Mouse (Mus musculus) liver, embryonic 14.5 days (tissue): ENCODE data around the gene Grcc10. TPM values are rescaled to one million over a fixed set of nuclear protein-coding genes. Genes with fewer than 3 reads are reported as not detected.

ENCODE experiments used
- ATAC-seq: fragments of 200-750 bp; cut with Nextera tagmentation; 2 replicates; pipeline ENCODE4 v1.8.0; 2017; ENCODE audit warnings: moderate number of reproducible peaks, mild to moderate bottlenecking, moderate library complexity; ENCODE audit not compliant: insufficient read depth
- DNase-seq, 3 experiments: peaks; one replicate each; pipeline ENCODE4 v3.0.0-alpha.2; 2012 to 2013; ENCODE audit warnings: low read depth in 3 of 3, low spot score in 3 of 3
- H3K27ac ChIP-seq: fragments of 300-500 bp; sonication (generic); 2 replicates; pipeline ENCODE4 v1.5.1; 2014; ENCODE audit warnings: moderate library complexity, mild to moderate bottlenecking, control low read depth, inconsistent platforms
- H3K27me3 ChIP-seq: fragments of 300-500 bp; sonication (generic); 2 replicates; pipeline ENCODE4 v1.6.1; 2014; ENCODE audit warnings: mild to moderate bottlenecking, low read length, moderate library complexity; ENCODE audit not compliant: control insufficient read depth, insufficient read depth
- H3K36me3 ChIP-seq: fragments of 300-500 bp; sonication (generic); replicated peaks from 2 replicates; pipeline ENCODE4 v1.6.1; 2014; ENCODE audit warnings: low read depth; ENCODE audit not compliant: control insufficient read depth, insufficient read depth
- H3K4me1 ChIP-seq, 2 experiments: fragments of 200-500 bp in 1 of 2; fragments of 300-500 bp in 1 of 2; sonication (generic) in 1 of 2; replicated peaks; 2 replicates each; pipeline ENCODE4 v1.6.1; 2012 to 2014; ENCODE audit warnings: antibody characterized with exemption in 1 of 2, inconsistent platforms in 1 of 2, low read length in 1 of 2; ENCODE audit not compliant: control insufficient read depth in 2 of 2, insufficient read depth in 2 of 2
- H3K4me2 ChIP-seq: fragments of 300-500 bp; sonication (generic); 2 replicates; pipeline ENCODE4 v1.6.1; 2014; ENCODE audit warnings: low read depth, mild to moderate bottlenecking, control low read depth, moderate library complexity
- H3K4me3 ChIP-seq, 2 experiments: fragments of 200-500 bp in 1 of 2; fragments of 300-500 bp in 1 of 2; sonication (generic) in 1 of 2; 2 replicates each; pipeline ENCODE4 v1.5.1; 2012 to 2014; ENCODE audit warnings: low read depth in 2 of 2, low read length in 2 of 2, mild to moderate bottlenecking in 2 of 2, control low read depth in 1 of 2, inconsistent platforms in 1 of 2, moderate library complexity in 1 of 2; ENCODE audit not compliant: insufficient read depth in 1 of 2
- H3K9ac ChIP-seq: fragments of 300-500 bp; sonication (generic); replicated peaks from 2 replicates; pipeline ENCODE4 v1.6.1; 2014; ENCODE audit warnings: mild to moderate bottlenecking, control low read depth, moderate library complexity
- H3K9me3 ChIP-seq: fragments of 300-500 bp; sonication (generic); 2 replicates; pipeline ENCODE4 v1.6.1; 2016; ENCODE audit warnings: low read length, mixed read lengths; ENCODE audit not compliant: control insufficient read depth
- CTCF ChIP-seq: IDR thresholded peaks from 2 replicates; pipeline ENCODE4 v1.5.1; 2016; ENCODE audit warnings: antibody characterized with exemption, low read depth, control low read depth
- EP300 ChIP-seq: IDR thresholded peaks from 2 replicates; pipeline ENCODE4 v1.6.1; 2016; ENCODE audit warnings: antibody characterized with exemption, low read depth
- WGBS: fragments of 180-500 bp; shearing (Covaris S2); extraction: QIAGEN DNeasy Blood & Tissue Kit; methylation state at CpG from one replicate; pipeline ENCODE4 v1.1.7; 2014; ENCODE audit not compliant: insufficient replicate concordance; 5-methylcytosine and 5-hydroxymethylcytosine counted together
- polyA plus RNA-seq, 2 experiments: library from polyadenylated mRNA; depleted of rRNA in 1 of 2; stranded (reverse) in 1 of 2; unstranded in 1 of 2; fragments of >200 nt; fragmentation: Nextera tagmentation in 1 of 2; extraction: Ambion mirVana in 1 of 2; gene quantifications; 2 replicates each; pipeline versions ENCODE4 v1.2.1 to v1.2.3; 2012 to 2014

Gene Grcc10
- polyA plus RNA-seq, 2 experiments = 50.2 to 74.0 TPM

DNA sequence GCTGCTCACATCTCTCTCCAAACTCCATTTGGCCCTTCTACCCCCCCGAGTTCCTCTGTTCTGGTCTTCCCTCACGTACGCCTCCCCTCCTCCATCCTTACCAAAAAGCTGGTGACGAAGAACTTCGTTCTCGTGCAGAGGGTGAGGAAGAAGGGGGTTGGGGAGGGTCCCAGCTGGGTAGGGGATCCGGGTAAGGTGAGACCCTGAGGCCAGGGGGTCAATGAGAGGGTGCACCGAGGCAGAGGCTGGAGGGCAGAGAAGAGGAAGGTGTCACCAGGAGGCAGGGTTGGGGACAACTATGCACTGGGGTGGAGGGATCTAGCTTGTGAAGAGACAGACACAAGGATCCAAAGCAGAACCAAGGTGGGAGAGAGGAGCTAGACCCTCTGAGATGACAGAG lies 2.5 kb upstream of the Grcc10 start:
- Histone ChIP-seq H3K27ac (no peak overlapping the region), H3K27me3 (no peaks in the 10 kb centered on the region), H3K4me3 (no peak overlapping the region), H3K9me3 (no peaks in the 10 kb centered on the region), H3K4me2 (no peak overlapping the region), H3K4me1 (peaks cover 14 to 24% of the 10 kb centered on the region in 2 experiments), H3K9ac (no peak overlapping the region), H3K36me3 (no peaks in the 10 kb centered on the region)
- 72% methylated on average over 8 of the region's 8 CpGs for WGBS
- ATAC-seq = no peak
- no peak for TF ChIP-seq EP300
- no peak for DNase-seq

DNA sequence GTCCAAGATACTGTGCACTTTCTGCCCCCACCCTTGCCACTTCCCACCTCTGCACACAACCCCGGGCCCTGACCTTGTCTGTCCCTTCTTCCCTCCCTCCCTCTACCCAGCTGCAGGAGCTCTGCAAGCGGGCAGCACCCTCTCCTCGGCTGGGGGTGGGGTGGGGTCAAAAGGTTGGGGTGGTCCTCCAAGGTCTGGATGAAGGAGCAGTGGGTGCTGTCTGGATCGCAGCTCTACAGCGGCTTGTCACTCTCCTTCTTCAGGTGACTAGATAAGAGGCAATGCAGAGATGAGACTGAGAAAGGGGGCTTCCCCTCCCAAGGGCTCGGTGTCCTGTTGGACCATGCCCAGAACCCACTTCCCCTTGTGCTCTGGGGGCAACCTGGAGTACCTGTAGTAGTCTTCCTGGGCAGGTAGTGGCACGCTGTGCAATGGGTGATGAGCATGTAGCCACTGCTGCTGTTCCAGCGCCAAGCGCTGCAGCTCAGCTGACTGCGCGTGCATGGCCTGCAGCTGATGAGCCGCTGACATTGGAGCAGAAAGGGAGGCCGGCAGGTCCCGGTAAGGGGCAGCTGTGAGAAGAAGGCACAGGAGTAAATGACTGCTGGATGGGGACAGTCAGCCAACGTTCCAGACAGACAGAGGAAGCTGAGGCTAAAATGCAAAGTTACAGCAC lies 1.8 kb upstream of the Grcc10 start:
- H3K27me3 ChIP-seq = no peaks in the 10 kb centered on the region
- no peak overlapping the region for H3K27ac ChIP-seq
- H3K4me1 ChIP-seq = peaks cover 14 to 26% of the 10 kb centered on the region in 2 experiments
- DNase-seq (no peak), ATAC-seq (no peak)
- no peak overlapping the region for H3K4me2 ChIP-seq
- H3K9me3 ChIP-seq = no peaks in the 10 kb centered on the region
- TF ChIP-seq EP300 (no peak), CTCF (no peak)
- no peak overlapping the region for H3K9ac ChIP-seq
- no peak overlapping the region for H3K4me3 ChIP-seq
- WGBS = 84% methylated on average over 15 of the region's 15 CpGs
- no peaks in the 10 kb centered on the region for H3K36me3 ChIP-seq

DNA sequence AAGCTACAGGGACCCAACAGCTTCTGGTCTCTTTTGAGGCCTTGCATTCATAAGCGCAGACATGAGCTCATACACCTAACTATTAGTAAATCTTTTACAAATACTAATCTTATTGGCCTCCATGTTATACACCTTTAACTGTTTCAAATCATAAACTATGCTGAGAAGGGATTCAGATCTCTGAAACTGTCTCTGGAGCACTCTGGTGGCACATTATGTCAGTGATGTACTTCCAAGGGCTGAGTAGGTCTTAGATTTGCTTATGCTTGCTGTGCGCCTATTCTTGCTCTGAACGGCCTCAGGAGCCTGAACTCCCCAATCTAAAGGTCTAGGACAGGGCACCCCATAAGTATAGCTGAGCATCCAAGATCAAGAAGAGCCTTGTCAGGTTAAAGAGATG lies 668 bp upstream of the Grcc10 start:
- H3K27ac ChIP-seq = peak overlapping the region; percentile 91
- H3K4me1 ChIP-seq = peaks cover 14 to 27% of the 10 kb centered on the region in 2 experiments

DNA sequence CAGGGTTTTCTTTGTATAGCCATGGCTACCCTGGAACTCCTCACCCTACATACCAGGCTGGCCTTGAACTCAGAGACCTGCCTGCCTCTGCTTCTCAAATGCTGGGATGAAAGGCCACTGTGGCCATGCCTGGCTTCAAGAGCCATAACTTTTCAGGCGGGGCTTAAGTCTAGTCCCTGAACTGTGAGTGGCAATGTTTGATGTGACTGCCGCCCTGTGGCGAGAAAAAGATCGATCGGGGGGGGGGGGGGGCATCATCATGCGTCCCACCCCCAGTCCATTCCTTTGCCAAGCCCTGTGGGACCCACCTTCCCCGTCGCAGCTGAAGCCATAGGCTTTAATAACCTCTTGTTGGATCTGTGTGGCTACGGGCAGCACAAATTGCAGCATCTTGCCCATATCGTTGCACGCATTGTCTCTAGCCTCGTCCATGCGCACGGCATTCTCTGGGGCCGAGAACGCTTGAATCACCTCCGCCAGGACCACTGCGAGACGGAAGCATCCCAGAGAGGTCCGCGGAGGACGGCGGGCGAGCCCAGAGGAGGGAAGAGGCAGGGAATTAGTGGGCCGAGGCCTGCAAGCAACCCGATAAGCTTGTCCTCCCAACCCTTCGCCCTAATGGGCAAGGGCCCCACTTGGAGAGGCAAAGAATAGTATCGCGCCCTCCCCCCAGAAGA lies 825 bp downstream of the Grcc10 start:
- ATAC-seq = peak; percentile 11
- peak; percentile 73 for TF ChIP-seq CTCF
- no peak for TF ChIP-seq EP300
- Histone ChIP-seq H3K27me3 (no peaks in the 10 kb centered on the region), H3K4me2 (peak overlapping the region; percentile 92), H3K4me1 (peaks cover 14 to 22% of the 10 kb centered on the region in 2 experiments), H3K27ac (peak overlapping the region; percentile 91), H3K9ac (peak overlapping the region; percentile 76), H3K9me3 (no peaks in the 10 kb centered on the region), H3K36me3 (no peaks in the 10 kb centered on the region), H3K4me3 (peak overlapping the region; percentile 62 to 71)
- DNase-seq = peak; percentile 45 to 59 (median 49)
- WGBS = under 1% methylated on average over 29 of the region's 29 CpGs

More for the DNA sequence above, 668 bp upstream of the Grcc10 start:
- Histone ChIP-seq H3K36me3 (no peaks in the 10 kb centered on the region), H3K9ac (peak overlapping the region; percentile 76), H3K27me3 (no peaks in the 10 kb centered on the region), H3K4me2 (peak overlapping the region; percentile 92), H3K9me3 (no peaks in the 10 kb centered on the region), H3K4me3 (peak overlapping the region; percentile 62 to 67; a peak in 3 of 4 replicates)
- no peak for DNase-seq
- no peak for ATAC-seq
- TF ChIP-seq CTCF (no peak), EP300 (no peak)
- 79% methylated on average over 3 of the region's 3 CpGs for WGBS

DNA sequence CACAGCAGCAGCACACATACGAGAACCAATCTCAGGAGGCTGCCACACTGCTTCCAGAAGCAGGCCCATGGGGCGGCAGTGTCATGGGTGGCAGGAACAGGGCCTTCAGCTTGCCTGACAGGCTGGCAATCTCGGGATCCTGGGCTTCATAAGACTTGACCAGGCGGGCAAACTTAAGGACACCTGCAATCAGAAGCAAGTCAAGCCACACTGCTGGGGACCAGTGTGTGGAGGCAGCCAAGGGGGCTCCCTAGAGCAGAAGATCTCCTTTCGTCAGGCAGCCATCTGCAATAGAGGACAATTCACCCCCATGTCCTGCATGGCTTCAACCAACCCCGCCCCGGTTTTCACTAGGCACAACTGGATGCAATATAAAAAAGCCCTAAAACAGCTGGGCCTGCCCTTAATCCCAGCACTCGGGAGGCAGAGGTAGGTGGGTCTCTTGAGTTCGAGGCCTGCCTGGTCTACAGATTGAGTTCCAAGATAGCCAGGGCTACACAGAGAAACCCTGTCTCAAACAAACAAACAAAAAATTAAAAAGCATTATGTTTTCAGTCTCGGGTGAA lies 1.9 kb downstream of the Grcc10 start:
- TF ChIP-seq EP300 (no peak), CTCF (no peak)
- ATAC-seq (no peak), DNase-seq (no peak)
- no peak overlapping the region for H3K4me3 ChIP-seq
- H3K27ac ChIP-seq = peak overlapping the region; percentile 91
- peak overlapping the region; percentile 76; the same call in 1 of the 2 replicates for H3K9ac ChIP-seq
- H3K9me3 ChIP-seq = no peaks in the 10 kb centered on the region
- peaks cover 14 to 22% of the 10 kb centered on the region in 2 experiments for H3K4me1 ChIP-seq
- no peaks in the 10 kb centered on the region for H3K27me3 ChIP-seq
- H3K36me3 ChIP-seq = no peaks in the 10 kb centered on the region
- H3K4me2 ChIP-seq = peak overlapping the region; percentile 92
- 67% methylated on average over 10 of the region's 10 CpGs for WGBS
